Mouse (Mus musculus): ENCODE results near the gene Chga. TPM values are rescaled to one million over a fixed set of nuclear protein-coding genes. Genes with fewer than 3 reads are reported as not detected.

Gene Chga
- polyA plus RNA-seq, 1 experiment: 8.5 TPM

- H3K27me3 ChIP-seq (ENCODE audit: control insufficient read depth, insufficient read depth, low read length): no peaks in the 10 kb centered on the region
- H3K36me3 ChIP-seq (ENCODE audit: control insufficient read depth, insufficient read depth, low read length): no peaks in the 10 kb centered on the region
- no peak overlapping the region for H3K4me3 ChIP-seq (ENCODE audit: control insufficient read depth, low read depth, low read length)
- H3K27ac ChIP-seq (ENCODE audit: control insufficient read depth, insufficient read depth, low read depth, low read length): no peak overlapping the region
- H3K4me1 ChIP-seq (ENCODE audit: control insufficient read depth, insufficient read depth, low read length): no peaks in the 10 kb centered on the region
- TF ChIP-seq CTCF (IDR thresholded peaks at IDR 0.05; ENCODE audit: control insufficient read depth, insufficient read depth, insufficient replicate concordance, low read depth, low read length) (no peak), POLR2A (IDR thresholded peaks at IDR 0.05; ENCODE audit: control insufficient read depth, low read depth, low read length) (no peak)
Measured at GRCm38 (mm10) chr12:102573036-102573435, 18.3 kb downstream of the Chga start.

- Histone ChIP-seq H3K27me3 (ENCODE audit: control insufficient read depth, insufficient read depth, low read length) (no peaks in the 10 kb centered on the region), H3K4me3 (ENCODE audit: control insufficient read depth, low read depth, low read length) (no peak overlapping the region), H3K36me3 (ENCODE audit: control insufficient read depth, insufficient read depth, low read length) (no peaks in the 10 kb centered on the region), H3K27ac (ENCODE audit: control insufficient read depth, insufficient read depth, low read depth, low read length) (no peak overlapping the region), H3K4me1 (ENCODE audit: control insufficient read depth, insufficient read depth, low read length) (no peaks in the 10 kb centered on the region)
- no peak for TF ChIP-seq POLR2A (IDR thresholded peaks at IDR 0.05; ENCODE audit: control insufficient read depth, low read depth, low read length)
- no peak for TF ChIP-seq CTCF (IDR thresholded peaks at IDR 0.05; ENCODE audit: control insufficient read depth, insufficient read depth, insufficient replicate concordance, low read depth, low read length)
Measured at GRCm38 (mm10) chr12:102575541-102576329, 21.0 kb downstream of the Chga start.

GRCm38 (mm10) chr12:102576659-102577398 lies 22.1 kb downstream of the Chga start:
- no peak for TF ChIP-seq CTCF (IDR thresholded peaks at IDR 0.05; ENCODE audit: control insufficient read depth, insufficient read depth, insufficient replicate concordance, low read depth, low read length)
- no peak for TF ChIP-seq POLR2A (IDR thresholded peaks at IDR 0.05; ENCODE audit: control insufficient read depth, low read depth, low read length)
- Histone ChIP-seq H3K4me3 (ENCODE audit: control insufficient read depth, low read depth, low read length) (no peak overlapping the region), H3K27ac (ENCODE audit: control insufficient read depth, insufficient read depth, low read depth, low read length) (no peak overlapping the region), H3K36me3 (ENCODE audit: control insufficient read depth, insufficient read depth, low read length) (no peaks in the 10 kb centered on the region), H3K4me1 (ENCODE audit: control insufficient read depth, insufficient read depth, low read length) (no peaks in the 10 kb centered on the region), H3K27me3 (ENCODE audit: control insufficient read depth, insufficient read depth, low read length) (no peaks in the 10 kb centered on the region)

DNA sequence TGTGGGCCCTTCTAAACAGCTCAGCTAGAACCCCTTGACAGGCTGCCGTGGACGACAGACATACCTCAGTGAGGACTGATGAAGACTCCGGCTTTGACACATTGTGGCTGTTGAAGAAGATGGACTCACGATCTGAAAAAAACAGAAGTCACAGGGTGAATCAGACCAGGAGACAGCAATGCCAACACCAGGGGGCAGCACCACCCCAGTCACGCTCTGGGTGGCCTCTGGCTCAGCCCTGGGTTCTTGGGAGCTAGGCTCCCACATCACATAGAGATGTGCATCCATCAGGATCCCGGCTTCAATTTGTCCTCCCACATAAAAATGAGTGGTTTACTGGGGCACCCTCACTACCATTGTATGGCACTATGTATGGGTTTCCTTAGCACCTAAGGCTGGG lies 24.3 kb downstream of the Chga start:
- TF ChIP-seq POLR2A (IDR thresholded peaks at IDR 0.05; ENCODE audit: control insufficient read depth, low read depth, low read length) (no peak), CTCF (IDR thresholded peaks at IDR 0.05; ENCODE audit: control insufficient read depth, insufficient read depth, insufficient replicate concordance, low read depth, low read length) (peak; percentile 61; the same call in 1 of the 2 replicates)
- no peaks in the 10 kb centered on the region for H3K4me1 ChIP-seq (ENCODE audit: control insufficient read depth, insufficient read depth, low read length)
- H3K36me3 ChIP-seq (ENCODE audit: control insufficient read depth, insufficient read depth, low read length): no peaks in the 10 kb centered on the region
- no peak overlapping the region for H3K4me3 ChIP-seq (ENCODE audit: control insufficient read depth, low read depth, low read length)
- H3K27me3 ChIP-seq (ENCODE audit: control insufficient read depth, insufficient read depth, low read length): no peaks in the 10 kb centered on the region
- no peak overlapping the region for H3K27ac ChIP-seq (ENCODE audit: control insufficient read depth, insufficient read depth, low read depth, low read length)

DNA sequence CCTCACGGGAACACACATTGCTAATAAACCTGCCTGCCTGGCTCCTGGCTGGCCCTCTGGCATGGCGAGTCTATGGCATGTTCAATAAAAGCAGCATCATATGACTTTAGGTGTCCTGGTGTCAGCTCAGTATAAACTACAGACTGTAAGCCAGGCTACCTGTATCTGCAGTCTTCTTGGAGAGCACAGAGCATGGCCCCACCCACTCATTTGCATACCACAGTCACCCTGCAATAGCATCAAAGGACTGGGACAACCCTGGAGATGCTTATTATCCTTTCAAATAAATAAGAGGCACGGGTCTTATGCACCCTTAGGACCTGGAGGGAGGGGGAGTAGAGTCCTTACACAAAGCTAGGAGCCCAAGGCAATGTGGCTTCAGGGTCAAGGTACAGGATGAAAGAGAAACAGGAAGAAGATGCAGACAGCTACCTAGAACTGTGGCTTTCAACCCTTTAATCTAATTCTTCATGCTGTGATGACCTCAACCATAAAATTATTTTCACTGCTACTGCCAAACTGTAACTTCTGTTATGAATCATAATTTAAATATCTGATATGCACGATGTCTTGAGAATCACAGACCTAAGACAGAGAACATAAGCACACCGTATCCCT lies 26.9 kb downstream of the Chga start:
- no peaks in the 10 kb centered on the region for H3K27me3 ChIP-seq (ENCODE audit: control insufficient read depth, insufficient read depth, low read length)
- H3K27ac ChIP-seq (ENCODE audit: control insufficient read depth, insufficient read depth, low read depth, low read length): no peak overlapping the region
- TF ChIP-seq POLR2A (IDR thresholded peaks at IDR 0.05; ENCODE audit: control insufficient read depth, low read depth, low read length) (no peak), CTCF (IDR thresholded peaks at IDR 0.05; ENCODE audit: control insufficient read depth, insufficient read depth, insufficient replicate concordance, low read depth, low read length) (no peak)
- no peak overlapping the region for H3K4me3 ChIP-seq (ENCODE audit: control insufficient read depth, low read depth, low read length)
- H3K36me3 ChIP-seq (ENCODE audit: control insufficient read depth, insufficient read depth, low read length): no peaks in the 10 kb centered on the region
- no peaks in the 10 kb centered on the region for H3K4me1 ChIP-seq (ENCODE audit: control insufficient read depth, insufficient read depth, low read length)

- H3K36me3 ChIP-seq (ENCODE audit: control insufficient read depth, insufficient read depth, low read length): no peaks in the 10 kb centered on the region
- TF ChIP-seq POLR2A (IDR thresholded peaks at IDR 0.05; ENCODE audit: control insufficient read depth, low read depth, low read length): no peak
- TF ChIP-seq CTCF (IDR thresholded peaks at IDR 0.05; ENCODE audit: control insufficient read depth, insufficient read depth, insufficient replicate concordance, low read depth, low read length): no peak
- no peaks in the 10 kb centered on the region for H3K4me1 ChIP-seq (ENCODE audit: control insufficient read depth, insufficient read depth, low read length)
- H3K4me3 ChIP-seq (ENCODE audit: control insufficient read depth, low read depth, low read length): no peak overlapping the region
- no peak overlapping the region for H3K27ac ChIP-seq (ENCODE audit: control insufficient read depth, insufficient read depth, low read depth, low read length)
- H3K27me3 ChIP-seq (ENCODE audit: control insufficient read depth, insufficient read depth, low read length): no peaks in the 10 kb centered on the region
Measured at GRCm38 (mm10) chr12:102582441-102582840, 27.7 kb downstream of the Chga start.

DNA sequence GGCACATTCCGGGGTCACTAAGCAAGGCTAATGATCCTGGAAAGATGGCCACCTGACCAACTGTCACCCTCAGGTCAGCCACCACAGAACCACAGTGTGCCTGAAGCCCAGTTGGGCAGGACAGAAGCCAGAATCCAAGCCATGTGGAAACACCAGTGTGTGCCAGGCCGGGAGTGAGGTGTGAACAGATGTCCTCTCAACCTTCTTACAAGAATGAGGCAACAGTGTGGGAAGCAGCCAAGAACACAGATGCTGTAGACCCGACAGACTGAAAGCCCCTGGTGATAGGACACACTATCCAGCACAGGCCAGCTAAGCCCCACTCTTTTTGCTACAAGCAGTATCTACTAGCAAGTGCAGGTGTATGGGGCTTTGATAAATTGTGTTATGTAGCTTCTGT lies 30.6 kb downstream of the Chga start:
- no peaks in the 10 kb centered on the region for H3K27me3 ChIP-seq (ENCODE audit: control insufficient read depth, insufficient read depth, low read length)
- TF ChIP-seq CTCF (IDR thresholded peaks at IDR 0.05; ENCODE audit: control insufficient read depth, insufficient read depth, insufficient replicate concordance, low read depth, low read length) (no peak), POLR2A (IDR thresholded peaks at IDR 0.05; ENCODE audit: control insufficient read depth, low read depth, low read length) (no peak)
- no peak overlapping the region for H3K4me3 ChIP-seq (ENCODE audit: control insufficient read depth, low read depth, low read length)
- no peak overlapping the region for H3K27ac ChIP-seq (ENCODE audit: control insufficient read depth, insufficient read depth, low read depth, low read length)
- H3K4me1 ChIP-seq (ENCODE audit: control insufficient read depth, insufficient read depth, low read length): no peaks in the 10 kb centered on the region
- H3K36me3 ChIP-seq (ENCODE audit: control insufficient read depth, insufficient read depth, low read length): no peaks in the 10 kb centered on the region
